Mouse (Mus musculus): ENCODE results near the gene Pcsk2. TPM values are rescaled to one million over a fixed set of nuclear protein-coding genes. Genes with fewer than 3 reads are reported as not detected.

The Pcsk2 gene
- polyA plus RNA-seq, 1 experiment from 2014 or later, result 34.2 TPM

GRCm38 (mm10) chr2:143613466-143613865 is 67.5 kb downstream of the Pcsk2 start:
- no peak for ATAC-seq (ENCODE audit: low FRiP score, low TSS enrichment)
- Histone ChIP-seq H3K9me3 (ENCODE audit: control insufficient read depth, low read length) (no peaks in the 10 kb centered on the region), H3K4me2 (ENCODE audit: low read length) (no peak overlapping the region), H3K9ac (replicated peaks; ENCODE audit: low read length) (no peak overlapping the region), H3K27me3 (ENCODE audit: control insufficient read depth, insufficient read depth, low read length) (no peaks in the 10 kb centered on the region), H3K36me3 (ENCODE audit: control insufficient read depth, insufficient read depth, low read length) (no peaks in the 10 kb centered on the region), H3K27ac (replicated peaks; ENCODE audit: low read depth, low read length) (no peak overlapping the region), H3K4me1 (ENCODE audit: control insufficient read depth, insufficient read depth, low read length) (no peaks in the 10 kb centered on the region), H3K4me3 (replicated peaks; ENCODE audit: low read depth, low read length) (no peak overlapping the region)
- no peak for DNase-seq
- WGBS, result 83% methylated on average over 3 of the region's 3 CpGs

- Histone ChIP-seq H3K27ac (replicated peaks; ENCODE audit: low read depth, low read length) (no peak overlapping the region), H3K9me3 (ENCODE audit: control insufficient read depth, low read length) (no peaks in the 10 kb centered on the region), H3K36me3 (ENCODE audit: control insufficient read depth, insufficient read depth, low read length) (no peaks in the 10 kb centered on the region), H3K9ac (replicated peaks; ENCODE audit: low read length) (no peak overlapping the region), H3K4me2 (ENCODE audit: low read length) (no peak overlapping the region), H3K27me3 (ENCODE audit: control insufficient read depth, insufficient read depth, low read length) (no peaks in the 10 kb centered on the region), H3K4me1 (ENCODE audit: control insufficient read depth, insufficient read depth, low read length) (no peaks in the 10 kb centered on the region), H3K4me3 (replicated peaks; ENCODE audit: low read depth, low read length) (no peak overlapping the region)
- WGBS, result 46% methylated on average over 5 of the region's 5 CpGs
- ATAC-seq (ENCODE audit: low FRiP score, low TSS enrichment) (no peak), DNase-seq (no peak)
Observed at GRCm38 (mm10) chr2:143614775-143615174, 68.8 kb downstream of the Pcsk2 start.

DNA sequence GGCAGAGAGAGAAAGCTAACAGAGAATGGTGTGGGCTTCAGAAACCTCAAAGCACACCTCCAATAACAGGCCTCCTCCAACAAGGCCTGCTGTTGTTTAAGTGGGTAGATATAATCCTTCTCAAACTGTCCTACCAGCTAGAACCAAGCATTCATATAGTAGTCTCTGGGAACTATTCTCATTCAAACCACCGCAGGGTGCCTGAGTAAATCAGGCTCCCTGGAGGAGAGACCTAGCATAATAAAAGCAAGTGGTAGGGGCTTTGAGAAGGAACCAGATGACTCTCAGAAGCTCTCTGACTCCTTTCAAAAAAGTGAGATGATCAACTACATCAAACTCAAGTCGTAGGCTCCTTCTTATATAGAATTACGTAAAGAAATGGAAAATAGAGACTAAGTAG is 75.0 kb downstream of the Pcsk2 start:
- DNase-seq, result no peak
- no peaks in the 10 kb centered on the region for H3K4me1 ChIP-seq (ENCODE audit: control insufficient read depth, insufficient read depth, low read length)
- no peaks in the 10 kb centered on the region for H3K36me3 ChIP-seq (ENCODE audit: control insufficient read depth, insufficient read depth, low read length)
- H3K9ac ChIP-seq (replicated peaks; ENCODE audit: low read length), result no peak overlapping the region
- no peak overlapping the region for H3K4me3 ChIP-seq (replicated peaks; ENCODE audit: low read depth, low read length)
- no peaks in the 10 kb centered on the region for H3K27me3 ChIP-seq (ENCODE audit: control insufficient read depth, insufficient read depth, low read length)
- 39% methylated on average over 3 of the region's 3 CpGs for WGBS
- H3K9me3 ChIP-seq (ENCODE audit: control insufficient read depth, low read length), result no peaks in the 10 kb centered on the region
- no peak overlapping the region for H3K27ac ChIP-seq (replicated peaks; ENCODE audit: low read depth, low read length)
- ATAC-seq (ENCODE audit: low FRiP score, low TSS enrichment), result no peak
- H3K4me2 ChIP-seq (ENCODE audit: low read length), result no peak overlapping the region

DNA sequence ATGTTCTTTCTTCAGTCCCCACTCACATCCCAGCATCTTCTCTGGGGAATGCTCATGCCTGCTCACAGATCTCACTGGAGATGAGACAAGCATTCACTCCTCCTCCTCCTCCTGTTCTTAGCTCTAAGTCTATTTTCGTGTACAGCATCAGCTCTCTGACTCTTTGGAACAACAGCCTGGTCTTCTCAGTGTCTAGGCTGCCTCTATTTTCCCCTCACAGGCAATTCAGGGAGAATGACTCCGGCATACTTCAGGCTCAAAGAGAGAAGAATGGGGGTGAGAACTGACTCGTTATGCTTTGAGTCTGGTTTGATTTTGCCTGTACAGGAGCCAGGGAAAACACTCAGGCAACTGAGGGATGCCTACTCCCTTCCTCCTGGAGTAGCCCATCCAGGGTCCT is 78.0 kb downstream of the Pcsk2 start:
- ATAC-seq (ENCODE audit: low FRiP score, low TSS enrichment) (no peak), DNase-seq (no peak)
- H3K4me3 ChIP-seq (replicated peaks; ENCODE audit: low read depth, low read length), result no peak overlapping the region
- H3K27ac ChIP-seq (replicated peaks; ENCODE audit: low read depth, low read length), result no peak overlapping the region
- no peaks in the 10 kb centered on the region for H3K9me3 ChIP-seq (ENCODE audit: control insufficient read depth, low read length)
- H3K4me2 ChIP-seq (ENCODE audit: low read length), result no peak overlapping the region
- H3K9ac ChIP-seq (replicated peaks; ENCODE audit: low read length), result no peak overlapping the region
- 71% methylated on average over 3 of the region's 3 CpGs for WGBS
- H3K36me3 ChIP-seq (ENCODE audit: control insufficient read depth, insufficient read depth, low read length), result no peaks in the 10 kb centered on the region
- H3K4me1 ChIP-seq (ENCODE audit: control insufficient read depth, insufficient read depth, low read length), result no peaks in the 10 kb centered on the region
- no peaks in the 10 kb centered on the region for H3K27me3 ChIP-seq (ENCODE audit: control insufficient read depth, insufficient read depth, low read length)

- DNase-seq (no peak), ATAC-seq (ENCODE audit: low FRiP score, low TSS enrichment) (no peak)
- Histone ChIP-seq H3K9me3 (ENCODE audit: control insufficient read depth, low read length) (no peaks in the 10 kb centered on the region), H3K4me3 (replicated peaks; ENCODE audit: low read depth, low read length) (no peak overlapping the region), H3K27me3 (ENCODE audit: control insufficient read depth, insufficient read depth, low read length) (no peaks in the 10 kb centered on the region), H3K9ac (replicated peaks; ENCODE audit: low read length) (no peak overlapping the region), H3K27ac (replicated peaks; ENCODE audit: low read depth, low read length) (no peak overlapping the region), H3K36me3 (ENCODE audit: control insufficient read depth, insufficient read depth, low read length) (no peaks in the 10 kb centered on the region), H3K4me1 (ENCODE audit: control insufficient read depth, insufficient read depth, low read length) (no peaks in the 10 kb centered on the region), H3K4me2 (ENCODE audit: low read length) (no peak overlapping the region)
- 95% methylated on average over 1 of the region's 1 CpGs for WGBS
Observed at GRCm38 (mm10) chr2:143643305-143643704, 97.3 kb downstream of the Pcsk2 start.

DNA sequence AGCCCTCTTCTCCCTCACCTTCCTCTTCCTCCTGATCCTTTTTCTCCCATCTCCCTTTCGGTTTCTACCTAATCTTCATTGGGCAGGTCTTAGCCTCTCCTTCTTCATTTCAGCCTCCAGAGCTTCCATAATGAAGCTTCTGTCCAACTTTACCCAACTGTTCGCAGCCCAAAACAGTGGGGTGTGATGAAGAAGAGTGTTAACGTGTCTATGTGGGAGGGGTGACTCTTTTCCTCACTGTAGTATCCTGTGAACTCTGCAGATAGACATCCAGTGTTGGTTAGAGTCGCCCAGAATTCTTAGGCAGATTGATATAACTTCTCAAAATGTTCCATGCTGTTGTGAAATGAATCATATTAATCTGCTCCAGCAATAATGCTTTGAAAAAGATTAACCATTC is 98.4 kb downstream of the Pcsk2 start:
- Histone ChIP-seq H3K4me1 (ENCODE audit: control insufficient read depth, insufficient read depth, low read length) (no peaks in the 10 kb centered on the region), H3K36me3 (ENCODE audit: control insufficient read depth, insufficient read depth, low read length) (no peaks in the 10 kb centered on the region), H3K4me2 (ENCODE audit: low read length) (no peak overlapping the region), H3K4me3 (replicated peaks; ENCODE audit: low read depth, low read length) (no peak overlapping the region), H3K9me3 (ENCODE audit: control insufficient read depth, low read length) (no peaks in the 10 kb centered on the region), H3K27me3 (ENCODE audit: control insufficient read depth, insufficient read depth, low read length) (no peaks in the 10 kb centered on the region), H3K27ac (replicated peaks; ENCODE audit: low read depth, low read length) (no peak overlapping the region), H3K9ac (replicated peaks; ENCODE audit: low read length) (no peak overlapping the region)
- no peak for ATAC-seq (ENCODE audit: low FRiP score, low TSS enrichment)
- 82% methylated on average over 4 of the region's 4 CpGs for WGBS
- DNase-seq, result no peak

- WGBS, result 72% methylated on average over 5 of the region's 5 CpGs
- no peak for DNase-seq
- H3K4me1 ChIP-seq (ENCODE audit: control insufficient read depth, insufficient read depth, low read length), result no peaks in the 10 kb centered on the region
Observed at GRCm38 (mm10) chr2:143646001-143646400, 100.0 kb downstream of the Pcsk2 start.

DNA sequence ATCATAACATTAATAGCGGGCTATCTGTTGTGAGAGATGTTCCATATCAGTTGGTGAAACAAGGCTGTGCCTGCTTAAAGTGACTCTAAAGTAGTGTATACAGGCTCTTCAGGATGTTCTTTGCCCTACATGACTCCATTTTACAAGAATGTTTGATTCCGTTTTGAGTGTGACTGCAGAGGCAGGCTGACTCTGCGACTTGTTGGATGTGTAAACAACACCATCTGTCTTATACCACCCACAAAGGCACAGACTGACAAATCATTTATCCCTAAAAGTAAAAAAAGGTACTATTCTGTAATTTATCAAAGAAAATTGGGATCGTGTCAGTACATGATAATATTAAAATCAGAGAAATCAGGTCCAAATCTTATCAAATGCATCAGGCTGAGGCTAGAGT is 108.7 kb downstream of the Pcsk2 start:
- Histone ChIP-seq H3K9me3 (ENCODE audit: control insufficient read depth, low read length) (no peaks in the 10 kb centered on the region), H3K4me3 (replicated peaks; ENCODE audit: low read depth, low read length) (no peak overlapping the region), H3K4me2 (ENCODE audit: low read length) (no peak overlapping the region), H3K4me1 (ENCODE audit: control insufficient read depth, insufficient read depth, low read length) (peaks cover 3% of the 10 kb centered on the region; the same call in 1 of the 2 replicates), H3K27ac (replicated peaks; ENCODE audit: low read depth, low read length) (no peak overlapping the region), H3K9ac (replicated peaks; ENCODE audit: low read length) (no peak overlapping the region), H3K36me3 (ENCODE audit: control insufficient read depth, insufficient read depth, low read length) (no peaks in the 10 kb centered on the region), H3K27me3 (ENCODE audit: control insufficient read depth, insufficient read depth, low read length) (no peaks in the 10 kb centered on the region)
- no peak for DNase-seq
- WGBS, result 91% methylated on average over 4 of the region's 4 CpGs
- no peak for ATAC-seq (ENCODE audit: low FRiP score, low TSS enrichment)

More at GRCm38 (mm10) chr2:143646001-143646400, 100.0 kb downstream of the Pcsk2 start:
- Histone ChIP-seq H3K36me3 (ENCODE audit: control insufficient read depth, insufficient read depth, low read length) (no peaks in the 10 kb centered on the region), H3K27ac (replicated peaks; ENCODE audit: low read depth, low read length) (no peak overlapping the region), H3K4me2 (ENCODE audit: low read length) (no peak overlapping the region), H3K9ac (replicated peaks; ENCODE audit: low read length) (no peak overlapping the region), H3K27me3 (ENCODE audit: control insufficient read depth, insufficient read depth, low read length) (no peaks in the 10 kb centered on the region), H3K9me3 (ENCODE audit: control insufficient read depth, low read length) (no peaks in the 10 kb centered on the region), H3K4me3 (replicated peaks; ENCODE audit: low read depth, low read length) (no peak overlapping the region)
- ATAC-seq (ENCODE audit: low FRiP score, low TSS enrichment), result no peak

- H3K9me3 ChIP-seq (ENCODE audit: control insufficient read depth, low read length), result no peaks in the 10 kb centered on the region
- 45% methylated on average over 4 of the region's 4 CpGs for WGBS
- H3K4me3 ChIP-seq (replicated peaks; ENCODE audit: low read depth, low read length), result no peak overlapping the region
- DNase-seq, result peak; percentile 65
- H3K27ac ChIP-seq (replicated peaks; ENCODE audit: low read depth, low read length), result no peak overlapping the region
- H3K4me2 ChIP-seq (ENCODE audit: low read length), result no peak overlapping the region
- H3K36me3 ChIP-seq (ENCODE audit: control insufficient read depth, insufficient read depth, low read length), result no peaks in the 10 kb centered on the region
- peaks cover 3% of the 10 kb centered on the region; the same call in 1 of the 2 replicates for H3K4me1 ChIP-seq (ENCODE audit: control insufficient read depth, insufficient read depth, low read length)
- H3K9ac ChIP-seq (replicated peaks; ENCODE audit: low read length), result no peak overlapping the region
- no peak for ATAC-seq (ENCODE audit: low FRiP score, low TSS enrichment)
- H3K27me3 ChIP-seq (ENCODE audit: control insufficient read depth, insufficient read depth, low read length), result no peaks in the 10 kb centered on the region
Observed at GRCm38 (mm10) chr2:143656968-143657367, 111.0 kb downstream of the Pcsk2 start.
